Mouse (Mus musculus) monocyte, adult 5-6 weeks (primary cell): ENCODE data around the gene Kptn. TPM values are rescaled to one million over a fixed set of nuclear protein-coding genes. Genes with fewer than 3 reads are reported as not detected.

Experiments
- ATAC-seq: fragments of 153-309, 156-312 bp; replicated peaks from 2 replicates; pipeline ENCODE4 v1.8.0; 2017; ENCODE audit warnings: mild to moderate bottlenecking; ENCODE audit not compliant: low TSS enrichment, insufficient number of reproducible peaks, severe bottlenecking, poor library complexity, low FRiP score
- total RNA-seq: library from RNA; stranded (forward); fragments of 200-1000, 200-491, 200-594 nt; gene quantifications from 3 replicates; pipeline ENCODE4 v1.2.3, GENCODE M21; 2017

The Kptn gene
- total RNA-seq, 1 experiment from 2014 or later: 15.9 TPM

DNA sequence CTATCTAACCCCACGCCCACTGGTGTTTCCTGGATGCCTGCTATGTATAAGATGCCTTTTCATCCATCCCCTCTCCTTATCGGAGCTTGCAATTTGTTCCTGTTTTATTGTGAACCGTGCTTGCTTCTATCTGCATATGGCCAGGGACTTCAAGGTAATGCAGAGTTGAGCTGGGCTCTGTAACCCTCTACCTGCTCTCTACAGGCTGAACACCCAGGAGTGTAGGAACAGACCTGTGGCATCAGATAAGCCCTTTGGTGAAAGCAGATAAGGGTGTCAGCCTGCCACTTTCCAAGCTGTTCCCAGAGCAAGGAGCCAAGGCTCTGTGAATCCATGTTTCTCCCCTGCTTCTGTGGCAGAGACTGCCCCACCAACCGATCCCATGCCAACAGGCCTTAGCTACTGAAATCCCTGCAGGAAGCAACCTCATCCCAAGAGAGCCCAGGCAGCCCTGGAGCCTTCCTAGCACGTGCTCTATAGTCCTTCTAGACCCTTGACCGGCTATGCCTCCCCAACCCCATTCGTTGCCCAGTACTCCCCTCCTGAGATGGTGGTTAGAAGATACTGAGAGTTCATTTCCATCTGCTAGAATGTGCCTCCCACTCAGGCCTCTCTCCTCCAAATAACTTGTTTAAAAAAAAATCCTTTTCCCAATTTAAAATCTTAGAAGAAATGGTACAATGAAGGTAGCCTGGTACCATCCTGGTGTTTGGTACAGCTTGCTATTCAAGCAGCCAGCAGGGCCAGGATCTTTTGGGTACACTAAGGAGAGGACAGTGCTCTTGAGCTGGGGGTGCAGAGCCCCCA, 8.2 kb upstream of the Kptn start:
- ATAC-seq: no peak

DNA sequence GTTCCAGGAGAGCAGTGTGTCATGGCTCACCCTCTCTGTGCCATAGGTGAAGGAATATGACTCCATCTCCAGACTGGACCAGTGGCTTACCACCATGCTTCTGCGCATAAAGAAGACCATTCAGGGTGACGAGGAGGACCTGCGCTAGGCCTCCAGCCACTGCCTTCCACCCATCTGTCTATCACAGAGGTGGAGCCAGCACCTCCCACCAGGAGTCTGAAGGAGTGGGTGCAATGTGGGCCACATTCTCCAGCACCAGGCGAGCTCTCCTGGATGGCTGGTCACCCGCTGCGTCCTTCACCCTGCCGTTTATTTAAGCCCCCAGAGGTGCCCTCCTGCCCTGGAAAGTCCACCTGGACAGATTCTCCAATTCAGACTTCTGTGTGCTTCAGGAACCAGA, 3.3 kb upstream of the Kptn start:
- no peak for ATAC-seq

DNA sequence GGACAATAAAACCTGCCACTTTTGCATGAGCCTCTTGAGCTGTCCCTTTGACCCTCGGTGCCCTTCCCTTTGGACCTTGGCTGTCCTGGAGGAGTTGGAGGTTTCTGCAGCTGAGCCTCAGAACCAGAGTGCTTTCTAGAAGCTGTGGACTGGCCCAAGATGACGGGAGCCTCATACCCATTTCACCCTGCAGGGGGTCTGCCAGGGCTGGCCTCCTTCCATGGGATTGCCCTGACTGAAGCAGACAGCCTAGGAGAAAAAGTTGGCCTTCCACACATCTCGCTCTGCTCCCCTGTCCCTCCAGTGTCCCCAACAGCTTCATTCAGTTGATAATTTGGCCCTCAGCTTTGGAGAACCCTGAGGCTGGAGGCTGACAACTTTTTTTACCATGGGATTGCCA, 2.6 kb upstream of the Kptn start:
- ATAC-seq: no peak

DNA sequence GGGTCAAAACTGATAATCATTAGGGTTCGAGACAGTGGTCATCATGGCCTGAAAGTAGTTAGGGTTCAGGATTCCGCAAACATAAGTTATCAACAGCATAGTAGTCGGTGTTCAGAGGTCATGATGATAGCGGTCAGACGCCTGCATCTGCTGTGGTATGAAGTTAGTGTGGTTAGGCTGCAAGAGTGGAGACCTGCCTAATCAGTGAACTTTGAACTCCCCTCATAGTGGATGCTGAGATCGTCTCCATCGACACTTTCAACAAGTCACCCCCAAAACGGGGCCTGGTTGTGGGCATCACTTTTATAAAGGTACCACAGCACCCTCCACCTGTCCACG, 536 bp downstream of the Kptn start:
- ATAC-seq: no peak

DNA sequence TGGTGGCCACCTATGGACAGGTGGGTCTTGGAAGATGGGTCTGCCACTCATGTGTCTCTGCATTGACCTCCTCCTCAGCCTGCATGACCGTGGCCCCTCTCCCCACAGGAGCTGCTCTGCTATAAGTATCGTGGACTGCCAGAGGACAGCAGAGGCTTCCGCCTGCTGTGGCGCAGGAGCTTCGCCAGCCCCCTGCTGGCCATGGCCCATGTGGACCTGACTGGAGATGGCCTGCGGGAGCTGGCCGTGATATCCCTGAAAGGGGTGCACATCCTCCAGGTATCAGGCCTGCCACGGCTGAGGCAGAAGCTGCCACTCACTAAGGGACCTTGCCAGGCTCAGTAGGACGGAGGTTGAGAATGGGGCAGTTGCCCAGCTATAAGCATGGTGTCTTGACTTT, 6.1 kb downstream of the Kptn start:
- ATAC-seq: no peak

DNA sequence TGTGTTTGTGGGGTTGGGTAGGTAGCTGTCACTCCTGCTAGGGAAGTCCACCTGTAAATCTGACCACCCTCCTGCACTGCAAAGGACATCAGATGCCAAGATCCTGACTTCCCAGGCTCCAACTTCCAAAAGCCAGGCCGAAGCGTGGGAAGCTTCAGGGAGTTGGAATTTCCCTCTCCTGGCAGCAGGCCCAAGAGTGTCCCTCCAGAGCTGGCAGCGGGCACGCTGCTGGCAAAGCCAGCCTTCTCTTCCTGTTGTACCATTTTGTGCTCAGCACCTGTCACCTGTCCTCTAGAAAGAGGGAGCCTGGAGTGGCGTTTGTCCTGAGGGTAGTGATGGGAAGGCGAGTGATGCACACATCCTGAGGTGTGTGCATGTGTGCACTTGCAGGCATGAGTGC, 8.6 kb downstream of the Kptn start:
- ATAC-seq: no peak

DNA sequence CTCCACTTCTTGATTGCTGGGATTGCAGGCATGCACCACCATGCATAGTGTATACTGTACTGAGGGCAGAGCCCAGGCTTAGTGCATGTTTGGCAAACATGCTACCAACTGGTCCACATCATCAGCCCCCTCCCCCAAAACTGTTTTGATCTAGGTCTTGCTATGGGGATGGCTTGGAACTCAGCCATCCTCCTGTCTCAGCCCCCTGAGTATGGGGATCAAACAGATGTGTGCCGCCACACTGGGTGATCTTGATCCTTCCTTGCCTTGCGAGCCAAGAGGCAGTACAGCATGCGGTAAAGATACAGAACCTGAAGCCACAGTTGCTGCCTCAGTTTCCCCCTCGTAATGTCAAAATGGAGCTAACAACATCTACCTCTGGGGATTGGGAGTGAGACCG, 9.2 kb downstream of the Kptn start:
- ATAC-seq: no peak

DNA sequence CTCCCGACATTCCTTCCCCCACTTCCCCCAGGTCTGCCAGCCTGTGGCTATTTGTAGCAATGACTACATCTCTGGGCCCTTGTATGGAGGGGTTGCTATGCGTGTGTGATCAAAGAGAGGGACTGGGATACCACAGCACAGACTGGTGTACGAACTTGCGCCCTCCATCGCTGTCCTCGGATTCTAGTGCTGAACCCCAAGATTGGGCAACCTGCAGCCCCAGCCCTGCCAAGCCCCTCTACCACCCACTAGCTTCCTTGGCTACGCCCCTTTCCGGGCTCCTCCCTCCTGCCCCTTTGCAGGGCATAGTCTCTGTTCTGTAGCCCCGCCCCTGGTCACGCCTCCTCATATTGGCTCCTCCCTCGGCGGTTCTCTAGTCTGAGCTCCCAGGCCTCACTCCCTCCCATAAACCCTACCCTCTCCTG, 9.7 kb downstream of the Kptn start, which contains the start of gene Slc8a2:
Gene Slc8a2, plus strand, starts transcription at position 406 of the 425 bp plus-strand sequence.
- ATAC-seq: no peak

DNA sequence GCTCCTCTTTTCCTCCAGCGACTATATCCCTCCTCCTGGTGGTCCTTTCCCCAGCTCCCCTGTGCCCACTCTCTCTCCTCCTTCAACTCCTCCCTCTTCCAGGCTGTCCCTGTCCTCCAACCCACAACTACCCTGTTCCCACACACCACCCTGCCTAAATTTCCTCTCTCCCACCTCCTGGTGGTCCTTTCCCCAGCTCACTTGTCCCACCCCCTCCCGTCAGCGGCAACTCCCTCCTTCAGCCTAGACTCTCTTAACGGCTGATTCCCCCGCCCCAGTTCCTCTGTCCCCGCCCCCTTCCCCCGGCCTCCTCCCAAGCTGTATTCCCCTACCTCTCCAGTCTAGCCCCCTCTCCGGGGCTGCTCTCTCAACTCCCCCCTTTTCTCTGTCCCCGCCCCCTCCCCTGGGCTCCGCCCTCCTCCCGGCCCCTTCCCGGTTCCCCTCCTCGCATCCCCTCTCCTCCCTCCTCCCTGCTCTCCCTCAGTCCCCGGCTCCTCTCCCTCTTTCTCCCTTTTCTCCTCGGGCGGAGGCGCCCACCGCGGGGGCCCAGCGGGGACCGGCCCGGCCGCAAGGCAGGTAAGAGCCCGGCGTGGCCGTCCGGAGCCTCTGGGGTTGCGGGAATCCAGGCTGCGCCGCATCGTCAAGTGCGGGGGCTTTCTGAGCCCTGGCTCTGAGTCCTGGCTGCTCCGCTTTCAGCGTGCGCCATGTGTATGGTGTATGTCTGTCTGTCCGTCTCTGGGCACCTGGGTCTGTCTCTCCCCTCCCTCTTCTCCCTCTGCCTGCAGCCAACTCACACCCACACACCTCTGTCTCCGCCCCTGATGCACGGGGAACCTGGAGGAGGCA, 10.4 kb downstream of the Kptn start:
- ATAC-seq: no peak

DNA sequence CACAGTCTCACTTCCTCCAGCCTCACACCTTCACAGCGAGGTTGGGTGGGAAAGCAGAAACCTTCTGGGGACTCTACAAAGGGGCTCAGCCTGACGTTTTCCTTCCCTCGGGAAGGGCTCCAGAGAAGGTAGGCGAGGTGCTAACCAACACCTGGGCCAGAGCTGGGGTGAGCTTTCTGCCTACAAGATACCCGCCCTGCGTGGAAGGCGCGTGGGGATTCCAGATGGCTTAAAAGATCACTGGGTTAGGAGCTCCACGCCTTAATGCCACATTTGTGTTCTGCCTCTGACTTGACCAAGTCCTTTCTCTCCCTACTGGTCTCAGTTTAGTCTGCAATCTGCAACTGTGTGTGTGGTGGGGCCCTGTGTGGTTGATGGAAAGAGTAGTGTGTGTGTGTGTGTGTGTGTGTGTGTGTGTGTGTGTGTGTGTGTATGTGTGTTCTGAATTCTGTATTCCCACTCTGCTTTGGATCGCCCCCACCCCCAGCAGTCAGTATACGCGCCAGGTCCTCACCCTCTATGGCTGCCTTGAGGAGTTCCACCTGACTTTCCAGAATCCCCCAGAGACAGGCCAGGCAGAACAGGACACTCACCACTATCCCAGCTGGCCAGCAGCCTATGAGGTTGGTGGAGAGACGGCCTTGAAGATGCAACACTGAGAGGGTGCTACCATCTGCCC, 11.4 kb downstream of the Kptn start:
- ATAC-seq: no peak

DNA sequence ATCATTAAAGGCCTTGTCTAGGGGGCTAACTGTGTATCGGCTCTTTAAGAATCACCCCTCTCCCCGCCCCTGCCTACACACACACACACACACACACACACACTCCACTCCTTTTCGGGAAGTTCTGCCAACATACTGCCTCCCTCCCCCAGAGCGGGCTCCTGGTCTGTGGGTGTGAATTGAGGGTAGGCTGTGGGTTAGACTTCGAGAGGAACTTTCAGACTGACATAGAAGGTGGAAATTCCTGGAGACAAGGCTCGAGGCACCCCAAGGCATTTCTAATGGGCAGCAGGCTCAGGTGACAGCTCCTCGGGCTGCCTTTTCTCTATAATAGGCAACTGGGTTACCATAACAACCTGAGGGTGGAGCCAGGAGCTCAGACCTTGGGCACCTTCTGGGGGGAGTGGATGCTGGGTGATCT, 12.5 kb downstream of the Kptn start:
- no peak for ATAC-seq

DNA sequence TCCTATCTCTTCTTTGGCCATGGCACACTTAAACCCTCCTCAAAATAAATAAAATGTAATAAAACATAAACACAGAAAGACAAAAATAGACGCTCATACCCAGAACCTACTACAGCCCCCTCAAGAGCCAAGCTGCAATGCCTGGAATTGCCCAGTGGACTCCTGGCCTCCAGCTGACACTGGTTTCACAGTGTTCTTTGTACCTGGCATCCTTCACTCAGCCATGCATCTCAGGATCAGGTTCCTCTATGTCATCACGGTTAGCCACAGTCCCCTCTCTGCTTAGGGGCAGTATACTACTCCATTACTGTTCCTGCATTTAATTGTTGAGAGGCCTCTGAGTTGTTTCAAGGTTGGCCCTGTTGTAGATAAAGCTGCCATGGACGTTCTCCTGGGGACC, 13.2 kb downstream of the Kptn start:
- ATAC-seq: no peak

DNA sequence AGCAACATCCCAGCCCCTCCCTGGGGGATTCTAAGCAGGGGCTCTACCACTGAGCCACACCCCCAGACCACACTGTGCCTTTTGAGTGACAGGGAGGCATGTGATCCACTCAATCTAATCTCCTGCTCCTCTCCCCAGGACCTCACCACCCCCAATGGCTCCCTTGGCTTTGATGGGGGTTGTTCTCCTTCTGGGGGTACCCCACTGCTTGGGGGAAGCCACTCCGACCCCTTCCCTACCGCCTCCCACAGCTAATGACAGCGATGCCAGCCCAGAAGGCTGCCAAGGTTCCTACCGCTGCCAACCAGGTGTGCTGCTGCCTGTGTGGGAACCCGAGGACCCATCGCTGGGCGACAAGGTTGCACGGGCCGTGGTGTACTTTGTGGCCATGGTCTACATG, 14.0 kb downstream of the Kptn start:
- no peak for ATAC-seq

DNA sequence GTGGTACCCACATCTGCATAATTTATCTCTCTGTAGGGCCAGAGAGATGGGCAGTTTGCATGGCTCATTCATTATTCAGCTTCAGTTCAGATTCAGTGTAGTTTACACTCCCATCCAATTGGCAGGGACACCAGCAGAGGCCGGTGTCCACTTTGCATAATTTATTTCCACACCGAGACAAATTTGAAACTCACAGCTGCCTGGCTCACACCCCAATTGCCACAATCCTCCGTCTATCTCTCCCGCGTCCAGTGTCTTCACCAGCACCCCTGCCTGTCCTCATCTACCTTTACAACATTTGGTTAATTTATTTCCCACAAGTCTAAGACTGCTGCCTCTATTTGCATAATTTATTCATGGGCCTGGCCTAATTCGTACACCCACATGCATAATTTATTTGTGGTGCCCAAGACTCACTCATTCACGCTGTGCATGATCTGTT, 15.3 kb downstream of the Kptn start:
- ATAC-seq: no peak

DNA sequence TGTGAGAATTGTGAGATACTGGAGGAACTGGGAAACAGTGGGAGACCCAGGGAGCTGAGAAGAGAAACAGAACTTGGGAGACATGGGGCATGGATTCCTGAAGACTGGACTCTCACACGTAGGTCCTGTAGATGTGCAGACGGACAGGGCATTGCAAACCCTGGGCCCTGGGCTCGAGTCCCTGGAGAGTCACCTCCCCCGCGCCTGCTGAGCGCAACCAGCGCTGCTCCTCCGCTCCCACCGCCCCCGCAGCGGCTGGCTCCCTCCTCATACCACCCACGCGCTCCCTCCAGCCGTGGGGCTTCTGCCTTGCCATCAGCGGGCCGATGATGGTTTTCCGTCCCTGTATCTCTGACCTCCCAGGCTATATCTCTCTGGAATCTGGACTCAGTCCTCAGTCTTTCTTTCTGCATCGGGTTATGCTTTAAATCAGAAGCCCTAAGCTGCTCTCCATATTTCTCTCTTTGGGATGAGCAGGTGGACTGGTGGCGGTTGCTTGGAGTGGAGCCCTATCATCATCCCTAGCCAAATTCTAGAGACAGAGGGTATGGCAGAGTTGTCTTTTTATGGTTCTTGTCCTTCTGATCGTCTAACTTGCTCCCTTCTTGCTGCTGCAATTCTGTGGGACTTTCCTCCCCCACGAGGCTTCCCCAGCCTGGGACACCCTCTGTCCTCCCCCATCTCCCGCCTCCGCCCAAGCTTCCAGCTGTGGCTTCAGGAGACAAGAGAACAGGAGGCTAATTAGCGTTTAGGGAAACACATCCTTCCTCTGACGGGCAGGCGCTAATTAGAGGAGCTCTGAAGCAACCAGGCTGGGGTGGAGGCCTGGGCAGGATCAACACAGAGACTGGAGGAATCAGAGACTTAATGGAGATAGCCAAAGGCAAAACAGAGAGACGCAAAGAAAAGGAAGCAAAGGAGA, 27.1 kb downstream of the Kptn start:
- no peak for ATAC-seq

DNA sequence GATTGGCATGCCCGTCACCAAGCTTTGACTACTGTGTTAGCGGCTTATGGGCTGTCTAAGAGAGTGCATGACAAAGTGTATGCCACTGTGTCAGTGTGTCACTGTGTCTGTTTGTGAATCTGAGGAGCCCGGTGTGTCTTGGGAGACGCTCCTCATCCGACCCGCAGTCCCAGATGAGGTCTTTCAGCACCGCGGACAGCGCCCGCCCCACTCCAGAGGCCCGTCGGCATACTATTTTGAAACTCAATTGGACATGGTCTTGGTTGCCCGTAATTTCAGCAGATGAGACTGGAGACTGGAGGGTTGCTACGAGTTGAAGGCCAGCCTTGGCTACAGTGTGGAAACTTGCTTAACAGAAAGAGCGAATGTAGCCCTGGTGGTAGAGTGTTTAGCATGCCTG, 27.9 kb downstream of the Kptn start:
- ATAC-seq: 0 out of 2 replicates have a peak, but pooled peaks have one; percentile 23

DNA sequence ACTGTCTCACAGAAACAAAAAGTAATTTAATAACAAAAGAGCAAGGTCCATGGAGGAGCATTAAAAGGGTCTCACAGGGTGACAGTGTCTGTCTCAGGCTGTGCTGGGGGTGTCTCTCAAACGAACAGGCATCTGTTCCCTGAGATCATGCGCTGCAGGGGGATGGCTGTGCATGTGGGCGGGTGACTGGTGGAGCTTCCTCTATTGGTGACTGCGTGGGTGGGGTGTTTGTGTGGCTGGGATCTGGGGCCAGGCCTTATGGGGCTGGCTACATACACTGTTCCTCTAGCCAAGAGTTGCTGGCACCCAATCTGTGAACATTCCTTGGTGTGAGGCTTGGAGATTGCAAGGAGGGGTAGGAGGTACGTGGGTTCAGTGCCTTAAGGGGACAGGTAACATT, 29.5 kb downstream of the Kptn start:
- no peak for ATAC-seq
